Mouse (Mus musculus): ENCODE data around the gene Hist3h2ba.
A peak's percentile ranks its signal among the peaks of the same experiment; 100 is the strongest.

GRCm38 (mm10) chr11:58904838-58905237 lies 43.9 kb upstream of the Hist3h2ba start:
- TF ChIP-seq CTCF (IDR thresholded peaks at IDR 0.05) (no peak), EP300 (IDR thresholded peaks at IDR 0.05) (0 out of 2 replicates have a peak, but pooled peaks have one; percentile 13)

Measured in lung, postnatal 0 days (tissue).